Mouse (Mus musculus) limb, embryonic 12.5 days (tissue): ENCODE measurements around the gene Cdh16. TPM values are rescaled to one million over a fixed set of nuclear protein-coding genes. Genes with fewer than 3 reads are reported as not detected.
"Not testable (repeated sequence)": the region's sequence is repeated elsewhere in the genome, so short reads cannot be mapped to it uniquely, and the experiment has no call there.

Experiments used
- ATAC-seq: fragments of 200-750 bp; cut with Nextera tagmentation; 2 replicates; pipeline ENCODE4 v1.8.0; 2017; ENCODE audit warnings: low read depth, moderate TSS enrichment; ENCODE audit not compliant: insufficient number of reproducible peaks, insufficient read depth, low FRiP score, low TSS enrichment
- H3K27ac ChIP-seq: fragments of 300-500 bp; sonication (generic); 2 replicates; pipeline ENCODE4 v1.5.1; 2016; ENCODE audit warnings: mild to moderate bottlenecking, moderate library complexity
- H3K27me3 ChIP-seq: fragments of 300-500 bp; sonication (generic); 2 replicates; pipeline ENCODE4 v1.6.1; 2016; ENCODE audit warnings: mild to moderate bottlenecking, moderate library complexity
- H3K36me3 ChIP-seq: fragments of 300-500 bp; sonication (generic); 2 replicates; pipeline ENCODE4 v1.6.1; 2016; ENCODE audit warnings: mild to moderate bottlenecking, moderate library complexity
- H3K4me1 ChIP-seq: fragments of 300-500 bp; sonication (generic); replicated peaks from 2 replicates; pipeline ENCODE4 v1.6.1; 2016
- H3K4me2 ChIP-seq: fragments of 300-500 bp; sonication (generic); 2 replicates; pipeline ENCODE4 v1.6.1; 2016; ENCODE audit warnings: mild to moderate bottlenecking, moderate library complexity
- H3K4me3 ChIP-seq: fragments of 300-500 bp; sonication (generic); replicated peaks from 2 replicates; pipeline ENCODE4 v1.5.1; 2016; ENCODE audit warnings: mild to moderate bottlenecking
- H3K9ac ChIP-seq: fragments of 300-500 bp; sonication (generic); replicated peaks from 2 replicates; pipeline ENCODE4 v1.6.1; 2016; ENCODE audit warnings: mild to moderate bottlenecking, moderate library complexity
- H3K9me3 ChIP-seq: fragments of 300-500 bp; sonication (generic); 2 replicates; pipeline ENCODE4 v1.6.1; 2016; ENCODE audit warnings: mild to moderate bottlenecking, moderate library complexity
- WGBS: fragments of 180-500 bp; shearing (Covaris S2); methylation state at CpG from one replicate; pipeline ENCODE4 v1.1.7; 2016; 5-methylcytosine and 5-hydroxymethylcytosine counted together
- polyA plus RNA-seq: library from polyadenylated mRNA; unstranded; fragments of >200 nt; fragmentation: Nextera tagmentation; extraction: Ambion mirVana; gene quantifications from 2 replicates; pipeline ENCODE4 v1.2.1, GENCODE M21; 2016

Gene Cdh16
- polyA plus RNA-seq, 1 experiment from 2014 or later = not detected

- Histone ChIP-seq H3K4me1 (peaks cover 13% of the 10 kb centered on the region), H3K9me3 (no peaks in the 10 kb centered on the region), H3K9ac (no peak overlapping the region), H3K27ac (no peak overlapping the region), H3K27me3 (no peaks in the 10 kb centered on the region), H3K4me2 (no peak overlapping the region), H3K4me3 (no peak overlapping the region), H3K36me3 (peaks cover 39% of the 10 kb centered on the region)
- 95% methylated on average over 19 of the region's 19 CpGs for WGBS
- ATAC-seq = no peak
Measured at GRCm38 (mm10) chr8:104594611-104595362, 29.4 kb downstream of the Cdh16 start.

DNA sequence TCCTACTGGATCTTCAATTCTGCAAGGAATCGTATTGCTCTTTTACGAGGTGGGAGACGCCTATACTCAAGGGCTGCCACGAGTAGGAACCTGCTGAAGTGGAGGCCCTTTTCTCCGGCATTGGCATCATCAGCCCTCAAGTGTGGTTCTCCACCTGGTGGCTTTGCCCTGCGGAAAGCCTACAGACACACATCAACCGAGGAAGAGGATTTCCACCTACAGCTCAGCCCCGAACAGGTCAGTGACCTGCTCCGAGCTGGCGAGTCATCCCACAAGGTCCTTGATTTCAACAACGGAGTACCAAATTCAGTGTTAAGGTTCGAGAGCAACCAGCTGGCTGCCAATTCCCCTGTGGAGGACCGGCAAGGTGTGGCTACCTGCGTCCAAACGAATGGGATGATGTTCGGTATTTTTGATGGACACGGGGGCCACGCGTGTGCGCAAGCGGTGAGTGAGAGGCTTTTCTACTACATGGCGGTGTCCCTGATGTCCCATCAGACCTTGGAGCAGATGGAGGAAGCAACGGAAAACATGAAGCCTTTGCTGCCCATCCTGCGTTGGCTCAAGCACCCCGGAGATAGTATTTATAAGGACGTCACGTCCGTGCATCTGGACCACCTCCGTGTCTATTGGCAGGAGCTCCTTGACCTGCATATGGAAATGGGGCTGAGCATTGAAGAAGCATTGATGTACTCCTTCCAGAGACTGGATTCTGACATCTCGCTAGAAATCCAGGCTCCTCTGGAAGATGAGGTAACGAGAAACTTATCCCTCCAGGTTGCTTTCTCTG lies 30.5 kb downstream of the Cdh16 start:
- Histone ChIP-seq H3K27me3 (no peaks in the 10 kb centered on the region), H3K4me2 (no peak overlapping the region), H3K4me1 (peaks cover 13% of the 10 kb centered on the region), H3K9me3 (no peaks in the 10 kb centered on the region), H3K4me3 (no peak overlapping the region), H3K27ac (no peak overlapping the region), H3K36me3 (peaks cover 39% of the 10 kb centered on the region), H3K9ac (no peak overlapping the region)
- no peak for ATAC-seq
- WGBS = 92% methylated on average over 31 of the region's 31 CpGs

DNA sequence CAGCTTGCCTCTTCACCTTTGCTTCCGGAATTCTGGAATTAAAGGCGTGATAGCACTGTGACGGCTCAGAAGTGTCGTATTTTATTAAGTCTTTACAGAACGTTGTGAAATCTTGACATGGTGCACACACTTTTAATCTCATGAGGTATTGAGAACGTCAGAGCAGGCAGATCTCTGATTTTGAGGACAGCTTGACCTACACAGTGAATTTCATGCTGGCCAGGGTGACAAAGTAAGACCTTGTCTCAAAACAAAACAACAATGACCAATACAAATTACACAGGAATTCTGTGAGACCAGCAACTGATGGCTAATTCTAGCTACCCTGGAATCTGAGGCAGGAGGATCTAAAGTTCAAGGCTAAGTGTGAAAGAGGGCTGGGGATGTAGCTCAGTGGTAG lies 31.6 kb downstream of the Cdh16 start:
- WGBS = 65% methylated on average over 6 of the region's 6 CpGs
- Histone ChIP-seq H3K9me3 (no peaks in the 10 kb centered on the region), H3K4me2 (peak overlapping the region; percentile 82), H3K27me3 (no peaks in the 10 kb centered on the region), H3K27ac (no peak overlapping the region), H3K4me1 (peaks cover 13% of the 10 kb centered on the region), H3K9ac (no peak overlapping the region), H3K4me3 (peak overlapping the region; percentile 64; the same call in 1 of the 2 replicates), H3K36me3 (peaks cover 39% of the 10 kb centered on the region)
- ATAC-seq = no peak

DNA sequence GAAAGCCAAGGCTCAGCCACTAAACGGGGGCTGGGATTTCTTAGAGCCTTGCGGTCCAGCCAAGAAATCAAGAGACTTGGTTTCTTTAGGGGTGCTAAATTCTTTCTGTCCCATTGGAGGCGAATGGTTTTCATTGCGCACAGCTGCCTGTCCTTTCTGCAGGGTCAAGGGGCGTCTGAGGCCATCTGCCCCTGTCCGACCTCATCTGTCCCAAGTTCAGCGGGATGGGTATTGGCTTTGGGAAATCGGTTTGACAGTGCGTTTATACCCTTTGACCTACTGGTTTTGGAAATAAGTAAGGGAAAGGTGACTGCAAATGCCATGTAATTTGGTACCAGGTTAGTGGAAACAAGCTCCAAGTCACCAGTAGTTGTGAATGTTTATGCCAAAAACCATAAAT lies 32.3 kb downstream of the Cdh16 start:
- Histone ChIP-seq H3K27ac (peak overlapping the region; percentile 81; the same call in 1 of the 2 replicates), H3K4me1 (peaks cover 13% of the 10 kb centered on the region), H3K36me3 (peaks cover 34% of the 10 kb centered on the region), H3K27me3 (no peaks in the 10 kb centered on the region), H3K9ac (peak overlapping the region; percentile 63), H3K4me3 (peak overlapping the region; percentile 64), H3K9me3 (no peaks in the 10 kb centered on the region), H3K4me2 (peak overlapping the region; percentile 82)
- WGBS = 2% methylated on average over 9 of the region's 9 CpGs
- ATAC-seq = no peak

DNA sequence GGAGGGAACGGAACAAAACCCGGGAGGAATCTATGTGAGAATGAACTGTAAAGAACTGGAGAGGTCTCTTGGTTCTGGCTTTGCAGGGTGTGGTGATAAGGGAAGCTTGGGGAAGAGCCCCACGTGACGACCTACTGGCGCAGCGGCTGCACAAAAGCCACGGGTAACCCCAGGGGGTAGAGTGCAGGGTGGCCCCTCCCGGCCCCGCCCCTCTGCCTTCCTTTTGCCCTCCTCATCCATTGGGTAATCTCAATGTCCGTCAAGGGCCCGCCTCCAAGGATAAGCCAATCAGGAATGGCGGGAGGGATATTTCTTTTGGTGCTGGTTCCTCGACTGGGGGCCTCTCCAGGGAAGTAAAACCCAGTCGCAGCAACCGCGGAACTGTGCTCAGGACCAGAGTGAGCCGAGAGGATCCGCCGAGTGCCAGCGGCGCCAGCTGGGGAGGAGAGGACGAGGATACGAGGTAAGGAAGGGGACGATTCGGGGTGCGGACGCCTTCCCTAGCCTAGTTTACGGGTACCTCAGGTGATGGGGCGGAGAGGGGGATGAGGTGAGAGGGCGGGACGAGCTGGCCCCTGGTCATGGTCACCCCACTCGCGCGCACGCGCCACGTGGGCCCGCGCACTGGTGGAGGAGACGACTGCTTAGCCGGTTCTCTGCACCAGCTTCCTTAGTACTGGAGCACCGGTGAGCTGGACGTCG lies 32.9 kb downstream of the Cdh16 start, which contains the start of gene Pdp2:
Gene Pdp2 (plus strand): TSS at position 319 of the 702 bp plus-strand sequence.
- Histone ChIP-seq H3K36me3 (peaks cover 28% of the 10 kb centered on the region), H3K27ac (peak within 1 kb of the TSS; percentile 81), H3K27me3 (no peaks in the 10 kb centered on the region), H3K9me3 (no peaks in the 10 kb centered on the region), H3K4me2 (peak within 1 kb of the TSS; percentile 82), H3K4me3 (peak within 1 kb of the TSS; percentile 64), H3K4me1 (peaks cover 13% of the 10 kb centered on the region), H3K9ac (peak within 1 kb of the TSS; percentile 63)
- WGBS = under 1% methylated on average over 44 of the region's 44 CpGs
- peak; percentile 96 for ATAC-seq

DNA sequence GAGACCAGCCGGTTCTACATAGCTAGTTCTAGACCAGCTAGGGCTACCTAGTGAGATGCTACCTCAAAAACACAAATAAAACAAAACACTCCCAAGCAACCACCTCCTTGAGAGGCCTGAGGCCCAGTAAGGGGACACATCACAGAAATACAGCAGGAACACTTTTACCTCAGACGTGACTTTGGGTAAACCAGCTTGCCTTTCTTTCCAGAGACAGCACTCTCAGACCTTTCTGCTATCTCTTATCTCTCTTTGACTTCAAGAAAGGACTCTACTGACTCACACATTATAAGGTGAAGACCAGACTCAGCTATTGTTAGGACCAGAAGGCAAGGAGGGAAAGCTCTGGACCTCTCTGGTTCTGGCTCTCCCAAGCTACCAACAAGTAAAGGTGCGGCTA lies 33.9 kb downstream of the Cdh16 start:
- no peak overlapping the region for H3K27ac ChIP-seq
- H3K9ac ChIP-seq = no peak overlapping the region
- ATAC-seq = no peak
- H3K36me3 ChIP-seq = peaks cover 18% of the 10 kb centered on the region
- 92% methylated on average over 3 of the region's 3 CpGs for WGBS
- no peaks in the 10 kb centered on the region for H3K9me3 ChIP-seq
- H3K27me3 ChIP-seq = no peaks in the 10 kb centered on the region
- no peak overlapping the region for H3K4me3 ChIP-seq
- H3K4me2 ChIP-seq = no peak overlapping the region
- H3K4me1 ChIP-seq = peaks cover 13% of the 10 kb centered on the region

- no peak overlapping the region for H3K9ac ChIP-seq
- no peaks in the 10 kb centered on the region for H3K4me1 ChIP-seq
- no peak for ATAC-seq
- 50% methylated on average over 1 of the region's 1 CpGs for WGBS
- no peaks in the 10 kb centered on the region for H3K36me3 ChIP-seq
- no peak overlapping the region for H3K4me2 ChIP-seq
- peaks cover 13% of the 10 kb centered on the region for H3K9me3 ChIP-seq
- no peak overlapping the region for H3K4me3 ChIP-seq
- no peak overlapping the region for H3K27ac ChIP-seq
- no peaks in the 10 kb centered on the region for H3K27me3 ChIP-seq
Measured at GRCm38 (mm10) chr8:104584522-104584921, 39.7 kb downstream of the Cdh16 start.

GRCm38 (mm10) chr8:104577606-104578005 lies 46.6 kb downstream of the Cdh16 start:
- WGBS = 85% methylated on average over 17 of the region's 17 CpGs
- not testable (repeated sequence) for ATAC-seq

GRCm38 (mm10) chr8:104576820-104577219 lies 47.4 kb downstream of the Cdh16 start:
- H3K4me1 ChIP-seq = no peaks in the 10 kb centered on the region
- no peaks in the 10 kb centered on the region for H3K36me3 ChIP-seq
- no peak for ATAC-seq
- no peaks in the 10 kb centered on the region for H3K27me3 ChIP-seq
- no peaks in the 10 kb centered on the region for H3K9me3 ChIP-seq
- H3K4me3 ChIP-seq = no peak overlapping the region
- no peak overlapping the region for H3K4me2 ChIP-seq
- H3K9ac ChIP-seq = no peak overlapping the region
- 84% methylated on average over 3 of the region's 3 CpGs for WGBS
- no peak overlapping the region for H3K27ac ChIP-seq

More at GRCm38 (mm10) chr8:104577606-104578005, 46.6 kb downstream of the Cdh16 start:
- not testable (repeated sequence) for H3K9ac ChIP-seq, H3K4me2 ChIP-seq, H3K27ac ChIP-seq, H3K36me3 ChIP-seq, H3K27me3 ChIP-seq, H3K4me1 ChIP-seq, H3K4me3 ChIP-seq, H3K9me3 ChIP-seq

GRCm38 (mm10) chr8:104570436-104571343 lies 53.5 kb downstream of the Cdh16 start:
- H3K27ac ChIP-seq = no peak overlapping the region
- no peaks in the 10 kb centered on the region for H3K36me3 ChIP-seq
- 8% methylated on average over 26 of the region's 26 CpGs for WGBS
- 0 out of 2 replicates have a peak, but pooled peaks cover 3% of the 10 kb centered on the region for H3K4me1 ChIP-seq
- ATAC-seq = no peak; the same call in 1 of the 2 replicates
- H3K27me3 ChIP-seq = peaks cover 3% of the 10 kb centered on the region; the same call in 1 of the 2 replicates
- 0 out of 2 replicates have a peak overlapping the region, but pooled peaks have one; percentile 45 for H3K9ac ChIP-seq
- H3K9me3 ChIP-seq = no peaks in the 10 kb centered on the region
- peak overlapping the region; percentile 74 for H3K4me2 ChIP-seq
- H3K4me3 ChIP-seq = peak overlapping the region; percentile 38
